Mouse (Mus musculus) liver, postnatal 0 days (tissue): ENCODE measurements around the gene Chd6.

Experiments used
- CTCF ChIP-seq: sonication (generic); IDR thresholded peaks from 2 replicates; pipeline ENCODE4 v1.5.1; 2016; ENCODE audit warnings: antibody characterized with exemption, low read depth
- EP300 ChIP-seq: IDR thresholded peaks from 2 replicates; pipeline ENCODE4 v1.6.1; 2016; ENCODE audit warnings: antibody characterized with exemption, low read depth, mild to moderate bottlenecking

GRCm38 (mm10) chr2:161040743-161041142 is 68.1 kb downstream of the Chd6 start:
- TF ChIP-seq CTCF = peak; percentile 14; the same call in 1 of the 2 replicates
- TF ChIP-seq EP300 = no peak
